Mouse (Mus musculus) MEL (cell line): Measurements from ENCODE around the gene Macrod2. TPM values are rescaled to one million over a fixed set of nuclear protein-coding genes. Genes with fewer than 3 reads are reported as not detected.

ENCODE experiments used
- DNase-seq: peaks from one replicate; pipeline ENCODE4 v3.0.0; 2011; ENCODE audit warnings: low read depth, low spot score
- H3K27ac ChIP-seq: 2 replicates; pipeline ENCODE4 v1.5.1; 2012; ENCODE audit warnings: low read depth, mild to moderate bottlenecking, control low read depth, low read length, moderate library complexity; ENCODE audit not compliant: control insufficient read depth
- H3K27me3 ChIP-seq, 2 experiments: fragments of 150-350 bp in 1 of 2; sonication (generic) in 1 of 2; 2 replicates each; pipeline ENCODE4 v1.6.1; 2012; ENCODE audit warnings: low read length in 2 of 2, mild to moderate bottlenecking in 2 of 2, improper control_type of control experiment in 1 of 2, moderate library complexity in 1 of 2; ENCODE audit not compliant: insufficient read depth in 2 of 2, control insufficient read depth in 1 of 2
- H3K36me3 ChIP-seq, 2 experiments: 2 replicates each; pipeline ENCODE4 v1.6.1; 2012 to 2014; ENCODE audit warnings: low read length in 2 of 2, improper control_type of control experiment in 1 of 2, inconsistent platforms in 1 of 2, mild to moderate bottlenecking in 1 of 2; ENCODE audit not compliant: insufficient read depth in 2 of 2, control insufficient read depth in 1 of 2
- H3K4me1 ChIP-seq, 2 experiments: fragments of 150-350 bp in 1 of 2; sonication (generic) in 1 of 2; 2 replicates each; pipeline ENCODE4 v1.6.1; 2012; ENCODE audit warnings: low read length in 2 of 2, improper control_type of control experiment in 1 of 2, mild to moderate bottlenecking in 1 of 2; ENCODE audit not compliant: insufficient read depth in 2 of 2, control insufficient read depth in 1 of 2
- H3K4me3 ChIP-seq, 2 experiments: fragments of 150-350 bp in 1 of 2; sonication (generic) in 1 of 2; 2 replicates each; pipeline ENCODE4 v1.5.1; 2012; ENCODE audit warnings: low read depth in 2 of 2, low read length in 2 of 2, mild to moderate bottlenecking in 2 of 2, moderate library complexity in 2 of 2, control low read depth in 1 of 2, improper control_type of control experiment in 1 of 2; ENCODE audit not compliant: control insufficient read depth in 1 of 2, insufficient read depth in 1 of 2
- H3K79me2 ChIP-seq: 2 replicates; pipeline ENCODE4 v1.6.1; 2012; ENCODE audit warnings: mild to moderate bottlenecking, low read length, moderate library complexity; ENCODE audit not compliant: control insufficient read depth, poor library complexity, insufficient read depth
- H3K9ac ChIP-seq: 2 replicates; pipeline ENCODE4 v1.6.1; 2012; ENCODE audit warnings: low read depth, mild to moderate bottlenecking, control low read depth, low read length, moderate library complexity; ENCODE audit not compliant: control insufficient read depth, poor library complexity, severe bottlenecking
- H3K9me3 ChIP-seq: fragments of 150-350 bp; sonication (generic); replicated peaks from 2 replicates; pipeline ENCODE4 v1.6.1; 2012; ENCODE audit warnings: mild to moderate bottlenecking, low read length, improper control_type of control experiment, moderate library complexity; ENCODE audit not compliant: insufficient read depth
- BHLHE40 ChIP-seq: IDR thresholded peaks from 2 replicates; pipeline ENCODE4 v1.6.1; 2012; ENCODE audit warnings: low read depth, mild to moderate bottlenecking, inconsistent platforms, low read length, improper control_type of control experiment, borderline replicate concordance
- CHD1 ChIP-seq: IDR thresholded peaks from 2 replicates; pipeline ENCODE4 v1.6.1; 2012; ENCODE audit warnings: low read depth, mild to moderate bottlenecking, inconsistent platforms, low read length, improper control_type of control experiment
- CHD2 ChIP-seq: IDR thresholded peaks from 2 replicates; pipeline ENCODE4 v1.6.1; 2011; ENCODE audit warnings: low read length, improper control_type of control experiment
- E2F4 ChIP-seq: IDR thresholded peaks from 2 replicates; pipeline ENCODE4 v1.6.1; 2011; ENCODE audit warnings: low read depth, low read length, improper control_type of control experiment, borderline replicate concordance
- ELF1 ChIP-seq: IDR thresholded peaks from 2 replicates; pipeline ENCODE4 v1.6.1; 2014; ENCODE audit warnings: low read depth, mild to moderate bottlenecking, inconsistent platforms, low read length, improper control_type of control experiment, moderate library complexity
- GABPA ChIP-seq: IDR thresholded peaks from 2 replicates; pipeline ENCODE4 v1.6.1; 2012; ENCODE audit warnings: low read depth, mild to moderate bottlenecking, inconsistent platforms, low read length, improper control_type of control experiment, moderate library complexity
- GATA1 ChIP-seq: IDR thresholded peaks from 2 replicates; pipeline ENCODE4 v1.6.1; 2011; ENCODE audit warnings: low read depth, low read length, improper control_type of control experiment
- HCFC1 ChIP-seq: IDR thresholded peaks from 2 replicates; pipeline ENCODE4 v1.6.1; 2012; ENCODE audit warnings: low read depth, mild to moderate bottlenecking, inconsistent platforms, low read length, improper control_type of control experiment, moderate library complexity
- MAFK ChIP-seq: IDR thresholded peaks from 2 replicates; pipeline ENCODE4 v1.6.1; 2011; ENCODE audit warnings: low read depth, mild to moderate bottlenecking, low read length, improper control_type of control experiment, borderline replicate concordance
- MAZ ChIP-seq: IDR thresholded peaks from 2 replicates; pipeline ENCODE4 v1.6.1; 2012; ENCODE audit warnings: low read depth, mild to moderate bottlenecking, inconsistent platforms, low read length, improper control_type of control experiment
- MEF2A ChIP-seq: IDR thresholded peaks from 2 replicates; pipeline ENCODE4 v1.6.1; 2014; ENCODE audit warnings: low read depth, mild to moderate bottlenecking, inconsistent platforms, low read length, improper control_type of control experiment; ENCODE audit not compliant: poor library complexity, insufficient replicate concordance, severe bottlenecking; ENCODE audit errors: extremely low read depth
- MXI1 ChIP-seq: IDR thresholded peaks from 2 replicates; pipeline ENCODE4 v1.6.1; 2011; ENCODE audit warnings: mild to moderate bottlenecking, low read depth, low read length, improper control_type of control experiment
- MYB ChIP-seq: IDR thresholded peaks from 2 replicates; pipeline ENCODE4 v1.6.1; 2011; ENCODE audit warnings: mild to moderate bottlenecking, low read depth, low read length, improper control_type of control experiment
- MYC ChIP-seq: IDR thresholded peaks from 2 replicates; pipeline ENCODE4 v1.6.1; 2011; ENCODE audit warnings: low read depth, mild to moderate bottlenecking, low read length, improper control_type of control experiment, moderate library complexity
- NELFE ChIP-seq: IDR thresholded peaks from 2 replicates; pipeline ENCODE4 v1.6.1; 2011; ENCODE audit warnings: low read depth, low read length, improper control_type of control experiment
- NRF1 ChIP-seq: IDR thresholded peaks from 2 replicates; pipeline ENCODE4 v1.6.1; 2014; ENCODE audit warnings: low read depth, mild to moderate bottlenecking, inconsistent platforms, low read length, improper control_type of control experiment, moderate library complexity; ENCODE audit not compliant: poor library complexity, insufficient read depth, severe bottlenecking
- POLR2A ChIP-seq, 2 experiments: IDR thresholded peaks; 2 replicates each; pipeline ENCODE4 v1.6.1; 2011 to 2012; ENCODE audit warnings: low read length in 2 of 2, mild to moderate bottlenecking in 2 of 2, control low read depth in 1 of 2, improper control_type of control experiment in 1 of 2, low read depth in 1 of 2, moderate library complexity in 1 of 2; ENCODE audit not compliant: control insufficient read depth in 1 of 2, insufficient read depth in 1 of 2, poor library complexity in 1 of 2
- POLR2AphosphoS5 ChIP-seq: IDR thresholded peaks from 2 replicates; pipeline ENCODE4 v1.6.1; 2012; ENCODE audit warnings: low read depth, borderline replicate concordance, mild to moderate bottlenecking, inconsistent platforms, low read length, moderate library complexity, mixed read lengths
- RCOR1 ChIP-seq: IDR thresholded peaks from 2 replicates; pipeline ENCODE4 v1.6.1; 2012; ENCODE audit warnings: low read depth, mild to moderate bottlenecking, inconsistent platforms, low read length, improper control_type of control experiment
- SIN3A ChIP-seq: IDR thresholded peaks from 2 replicates; pipeline ENCODE4 v1.6.1; 2012; ENCODE audit warnings: low read length, improper control_type of control experiment, inconsistent platforms
- SMC3 ChIP-seq: IDR thresholded peaks from 2 replicates; pipeline ENCODE4 v1.6.1; 2011; ENCODE audit warnings: low read depth, low read length, improper control_type of control experiment
- UBTF ChIP-seq: IDR thresholded peaks from 2 replicates; pipeline ENCODE4 v1.6.1; 2012; ENCODE audit warnings: low read depth, mild to moderate bottlenecking, inconsistent platforms, low read length, improper control_type of control experiment, moderate library complexity, borderline replicate concordance; ENCODE audit not compliant: insufficient read depth
- USF1 ChIP-seq: IDR thresholded peaks from 2 replicates; pipeline ENCODE4 v1.6.1; 2014; ENCODE audit warnings: low read depth, mild to moderate bottlenecking, inconsistent platforms, low read length, improper control_type of control experiment, moderate library complexity
- USF2 ChIP-seq, 2 experiments: IDR thresholded peaks; 2 replicates each; pipeline ENCODE4 v1.6.1; 2011 to 2012; ENCODE audit warnings: improper control_type of control experiment in 2 of 2, low read length in 2 of 2, borderline replicate concordance in 1 of 2, inconsistent platforms in 1 of 2, low read depth in 1 of 2, mild to moderate bottlenecking in 1 of 2; ENCODE audit not compliant: insufficient read depth in 1 of 2
- ZC3H11A ChIP-seq: IDR thresholded peaks from 2 replicates; pipeline ENCODE4 v1.6.1; 2012; ENCODE audit warnings: low read depth, mild to moderate bottlenecking, inconsistent platforms, low read length, improper control_type of control experiment
- ZMIZ1 ChIP-seq: IDR thresholded peaks from 2 replicates; pipeline ENCODE4 v1.6.1; 2012; ENCODE audit warnings: low read depth, mild to moderate bottlenecking, inconsistent platforms, low read length, improper control_type of control experiment, moderate library complexity
- polyA plus RNA-seq, 2 experiments: library from polyadenylated mRNA; stranded (reverse) in 1 of 2; unstranded in 1 of 2; fragments of >175 nt in 1 of 2; fragments of >200 nt in 1 of 2; gene quantifications; 2 replicates each; pipeline versions ENCODE4 v1.2.1 to v1.2.4; 2012; ENCODE audit warnings: low replicate concordance in 2 of 2, low read depth in 1 of 2; ENCODE audit not compliant: insufficient read length in 2 of 2, insufficient read depth in 1 of 2, missing spikeins in 1 of 2
- total RNA-seq: library from RNA; depleted of rRNA; stranded (reverse); fragments of 300-350 nt; gene quantifications from 2 replicates; pipeline ENCODE4 v1.2.3, GENCODE M21; 2012

Macrod2 gene
- total and polyA plus RNA-seq, 3 experiments, result not detected

DNA sequence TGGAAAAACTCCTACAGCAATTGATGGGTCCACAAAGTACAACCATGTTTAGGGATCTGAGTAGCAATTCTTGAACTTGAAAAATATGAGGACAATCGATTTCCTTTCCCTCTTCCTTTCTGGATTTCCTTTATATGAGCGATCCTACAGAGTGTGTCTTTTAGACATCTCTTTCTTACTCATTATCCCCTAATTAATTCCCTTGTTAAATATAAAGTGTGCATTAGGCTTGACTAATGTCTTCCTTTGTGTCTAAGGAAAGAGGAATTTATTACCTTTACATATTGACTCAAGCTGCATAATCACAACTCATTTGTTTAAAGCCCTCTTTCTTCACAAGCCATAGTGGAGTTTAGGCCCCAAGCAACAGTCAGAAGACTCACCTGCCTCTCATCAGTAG is 1316.7 kb downstream of the Macrod2 start:
- H3K79me2 ChIP-seq, result no peaks in the 10 kb centered on the region
- H3K4me3 ChIP-seq, result no peak overlapping the region
- H3K27me3 ChIP-seq, result no peaks in the 10 kb centered on the region
- H3K36me3 ChIP-seq, result no peaks in the 10 kb centered on the region
- DNase-seq, result no peak
- H3K9me3 ChIP-seq, result no peaks in the 10 kb centered on the region
- TF ChIP-seq RCOR1 (no peak), GATA1 (no peak), USF2 (IDR thresholded peaks at IDR 0.05; ENCODE audit: borderline replicate concordance in 1 of 2, insufficient read depth in 1 of 2, low read depth in 1 of 2, low read length in 2 of 2) (no peak), MXI1 (no peak), POLR2AphosphoS5 (no peak), NELFE (no peak), E2F4 (no peak), USF1 (no peak), HCFC1 (no peak), POLR2A (IDR thresholded peaks at IDR 0.05; ENCODE audit: control insufficient read depth in 1 of 2, insufficient read depth in 1 of 2, low read depth in 1 of 2, low read length in 2 of 2, poor library complexity in 1 of 2) (no peak), CHD2 (no peak), GABPA (no peak), CHD1 (no peak), SMC3 (no peak), ELF1 (no peak), UBTF (no peak), ZMIZ1 (no peak), MAZ (no peak), MYB (no peak), ZC3H11A (no peak)
- H3K4me1 ChIP-seq, result no peaks in the 10 kb centered on the region
- no peak overlapping the region for H3K27ac ChIP-seq
- no peak overlapping the region for H3K9ac ChIP-seq

DNA sequence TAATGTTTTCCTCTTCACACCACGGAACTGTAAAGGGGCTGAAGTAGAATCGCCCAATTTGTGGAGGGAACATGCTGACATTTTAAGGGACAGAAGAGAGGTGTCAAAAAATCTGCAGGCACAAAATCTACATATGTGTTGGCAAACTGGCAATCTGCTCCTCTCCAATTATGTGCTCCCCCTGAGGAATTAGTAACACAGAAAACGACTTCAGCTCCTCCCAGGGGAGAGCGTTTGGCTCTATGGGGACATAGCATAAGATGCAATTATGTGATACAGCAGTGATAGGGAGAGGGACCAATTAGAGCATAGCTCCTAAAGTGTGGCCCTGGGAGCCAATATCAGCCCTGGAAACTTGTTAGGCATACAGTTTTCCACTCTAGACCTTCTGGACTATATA is 1317.2 kb downstream of the Macrod2 start:
- DNase-seq, result no peak
- Histone ChIP-seq H3K27ac (no peak overlapping the region), H3K79me2 (no peaks in the 10 kb centered on the region), H3K4me3 (no peak overlapping the region), H3K36me3 (no peaks in the 10 kb centered on the region), H3K27me3 (no peaks in the 10 kb centered on the region), H3K9ac (no peak overlapping the region), H3K9me3 (no peaks in the 10 kb centered on the region), H3K4me1 (no peaks in the 10 kb centered on the region)
- no peak for TF ChIP-seq MAFK
- no peak for TF ChIP-seq MYB
- no peak for TF ChIP-seq SIN3A
- TF ChIP-seq GATA1, result no peak
- TF ChIP-seq ELF1, result no peak
- TF ChIP-seq NRF1, result no peak
- no peak for TF ChIP-seq CHD2
- no peak for TF ChIP-seq USF1
- TF ChIP-seq MEF2A, result no peak
- TF ChIP-seq BHLHE40, result no peak
- no peak for TF ChIP-seq MYC
- TF ChIP-seq HCFC1, result no peak
